Mouse (Mus musculus): ENCODE measurements around the gene Vwa3b.

- TF ChIP-seq POLR2A (IDR thresholded peaks at IDR 0.05; ENCODE audit: low read depth, low read length), result no peak
- TF ChIP-seq CTCF (IDR thresholded peaks at IDR 0.05; ENCODE audit: extremely low read depth, insufficient read length, insufficient replicate concordance, low read depth, low read length), result no peak
These were observed 195.6 kb downstream of the Vwa3b start for GRCm38 (mm10) chr1:37222002-37222401.
